Mouse (Mus musculus) mature B cell (primary cell): ENCODE measurements around the gene Ccnl2.

ENCODE experiments used
- in situ Hi-C: fragments of 300-500 bp; cut with MboI; formaldehyde crosslinking; loops from 2 replicates; pipeline ENCODE4 v1.14.3; 2019

Gene Ccnl2

DNA sequence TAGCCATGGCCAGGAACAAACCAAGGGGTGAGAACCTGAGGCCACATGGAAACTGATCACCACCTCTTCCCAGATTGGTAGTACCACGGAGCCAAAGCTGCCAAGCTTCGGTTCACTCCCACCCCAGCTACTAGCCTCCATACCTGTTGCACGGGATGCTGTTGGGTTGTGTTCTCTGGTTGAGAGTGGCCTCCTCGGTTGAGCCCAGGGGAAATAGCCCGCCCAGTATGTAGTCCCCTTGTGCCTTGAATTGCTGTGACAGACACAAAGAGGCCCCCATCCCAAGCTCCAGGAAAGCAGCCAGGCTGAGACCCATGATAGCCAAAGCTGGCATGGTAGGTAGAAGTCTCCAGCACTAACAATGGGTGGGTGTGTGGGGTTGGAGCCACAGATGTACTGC, 50.7 kb downstream of the Ccnl2 start, which contains the start of gene Tas1r3:
Gene Tas1r3, minus strand, starts transcription at position 362 of the 400 bp plus-strand sequence.
- in situ Hi-C loops, result no loop called here

DNA sequence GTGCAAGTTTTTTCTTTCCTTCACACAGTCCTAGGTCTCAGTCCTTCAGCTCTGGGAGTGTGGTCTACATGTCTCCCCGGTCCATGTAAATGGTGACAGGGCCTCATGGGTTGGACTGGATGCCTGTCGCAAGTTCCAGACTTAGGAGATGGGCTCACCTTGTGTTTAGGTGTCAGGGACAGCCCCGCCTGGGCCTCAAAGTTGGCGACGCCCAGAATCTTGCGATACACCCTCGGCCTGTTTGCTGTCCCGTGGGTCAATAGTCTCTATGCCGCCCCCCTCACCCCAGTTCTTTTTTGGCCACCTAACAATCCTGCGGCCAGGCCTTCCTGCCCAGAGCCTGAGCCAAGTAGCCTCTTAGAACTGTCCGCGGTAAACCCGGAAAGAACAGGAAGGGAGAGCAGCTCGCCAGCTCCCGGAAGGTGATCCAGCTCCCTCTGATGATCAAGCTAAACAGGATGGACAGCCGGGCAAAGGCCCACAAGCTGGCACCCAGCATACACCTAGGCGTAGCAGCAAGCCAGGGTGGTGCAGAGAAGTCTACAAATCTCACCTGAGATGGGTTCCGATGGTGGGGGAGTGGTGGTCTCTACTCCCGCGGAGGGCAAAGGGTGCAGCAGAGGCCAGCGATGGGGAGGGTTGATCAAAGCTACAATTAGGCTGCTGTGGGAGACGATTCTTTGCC, 56.5 kb downstream of the Ccnl2 start:
- in situ Hi-C loops, result no loop called here

DNA sequence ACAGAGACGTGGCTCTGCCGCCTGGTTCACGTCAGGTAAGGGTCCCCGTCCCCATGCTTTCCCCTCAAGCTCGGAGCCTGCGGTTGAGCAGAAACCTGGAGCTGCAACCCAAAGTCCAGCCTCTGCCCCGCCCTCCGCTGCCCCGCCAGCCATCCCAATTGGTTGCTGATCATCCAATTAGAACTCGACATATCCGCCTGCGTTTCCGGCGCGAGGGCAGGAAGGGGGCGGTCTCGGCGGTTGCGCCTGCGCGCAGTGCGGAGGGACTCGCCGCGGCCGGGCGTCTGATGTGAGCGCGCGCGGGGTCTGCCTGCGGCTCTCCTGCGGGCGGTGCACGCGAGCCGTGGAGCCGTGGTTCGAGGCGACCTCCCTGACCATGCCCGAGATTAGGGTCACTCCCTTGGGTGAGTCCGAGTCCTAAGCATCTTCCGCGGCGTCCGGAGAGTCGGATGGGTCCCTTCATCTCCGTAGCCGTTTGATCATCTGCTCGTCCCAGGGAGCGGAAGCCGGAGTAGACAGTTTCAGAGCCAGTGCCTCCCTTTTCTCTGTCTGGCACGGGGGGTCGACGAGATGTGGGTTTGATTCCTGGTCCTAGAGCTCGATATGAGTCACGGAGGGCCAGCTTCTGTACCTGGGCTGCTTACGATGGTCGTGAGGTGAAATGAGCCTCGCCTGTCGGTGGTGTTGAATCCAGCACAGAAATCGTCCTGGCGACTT, 57.2 kb downstream of the Ccnl2 start, which contains the start of the genes Cptp and Ints11:
Gene Cptp, minus strand, starts transcription at position 124 of the 717 bp plus-strand sequence.
Gene Ints11, plus strand, starts transcription at position 230 of the 717 bp plus-strand sequence.
- in situ Hi-C loops, result no loop called here

GRCm38 (mm10) chr4:155871404-155871803, 59.1 kb downstream of the Ccnl2 start:
- in situ Hi-C loops, result no loop called here
